Mouse (Mus musculus) megakaryocyte, embryonic 14.5 days (primary cell): ENCODE results near the gene Col4a2.

ENCODE experiments used
- FLI1 ChIP-seq: IDR thresholded peaks from 2 replicates; pipeline ENCODE4 v1.6.1; 2012; ENCODE audit warnings: low read length, inconsistent platforms, mixed read lengths
- GATA1 ChIP-seq: IDR thresholded peaks from 3 replicates; pipeline ENCODE4 v1.6.1; 2012; ENCODE audit warnings: mixed read lengths, low read length, inconsistent platforms, borderline replicate concordance

- no peak for TF ChIP-seq GATA1
- no peak for TF ChIP-seq FLI1
These were observed 3.4 kb upstream of the Col4a2 start for GRCm38 (mm10) chr8:11309226-11309625.
